Mouse (Mus musculus) hindbrain, embryonic 12.5 days (tissue): ENCODE measurements around the gene Med24. TPM values are rescaled to one million over a fixed set of nuclear protein-coding genes. Genes with fewer than 3 reads are reported as not detected.

Source experiments
- ATAC-seq: fragments of 200-750 bp; cut with Nextera tagmentation; 2 replicates; pipeline ENCODE4 v1.8.0; 2017; ENCODE audit warnings: moderate TSS enrichment; ENCODE audit not compliant: low FRiP score
- H3K27ac ChIP-seq: fragments of 300-500 bp; sonication (generic); 2 replicates; pipeline ENCODE4 v1.5.1; 2016; ENCODE audit warnings: mild to moderate bottlenecking
- H3K27me3 ChIP-seq: fragments of 300-500 bp; sonication (generic); 2 replicates; pipeline ENCODE4 v1.6.1; 2016; ENCODE audit warnings: mild to moderate bottlenecking
- H3K36me3 ChIP-seq: fragments of 300-500 bp; sonication (generic); 2 replicates; pipeline ENCODE4 v1.6.1; 2016; ENCODE audit warnings: mild to moderate bottlenecking
- H3K4me1 ChIP-seq: fragments of 300-500 bp; sonication (generic); 2 replicates; pipeline ENCODE4 v1.6.1; 2016
- H3K4me2 ChIP-seq: fragments of 300-500 bp; sonication (generic); replicated peaks from 2 replicates; pipeline ENCODE4 v1.6.1; 2016; ENCODE audit warnings: mild to moderate bottlenecking
- H3K4me3 ChIP-seq: fragments of 300-500 bp; sonication (generic); 2 replicates; pipeline ENCODE4 v1.5.1; 2016; ENCODE audit warnings: mild to moderate bottlenecking
- H3K9ac ChIP-seq: fragments of 300-500 bp; sonication (generic); 2 replicates; pipeline ENCODE4 v1.6.1; 2016; ENCODE audit warnings: mild to moderate bottlenecking, moderate library complexity
- H3K9me3 ChIP-seq: fragments of 300-500 bp; sonication (generic); replicated peaks from 2 replicates; pipeline ENCODE4 v1.6.1; 2016; ENCODE audit warnings: mild to moderate bottlenecking
- WGBS: fragments of 180-500 bp; shearing (Covaris S2); methylation state at CpG from one replicate; pipeline ENCODE4 v1.1.7; 2016; 5-methylcytosine and 5-hydroxymethylcytosine counted together
- polyA plus RNA-seq: library from polyadenylated mRNA; unstranded; fragments of >200 nt; fragmentation: Nextera tagmentation; extraction: Ambion mirVana; gene quantifications from 2 replicates; pipeline ENCODE4 v1.2.1, GENCODE M21; 2016

Gene Med24
- polyA plus RNA-seq, 1 experiment from 2014 or later = 85.0 TPM

DNA sequence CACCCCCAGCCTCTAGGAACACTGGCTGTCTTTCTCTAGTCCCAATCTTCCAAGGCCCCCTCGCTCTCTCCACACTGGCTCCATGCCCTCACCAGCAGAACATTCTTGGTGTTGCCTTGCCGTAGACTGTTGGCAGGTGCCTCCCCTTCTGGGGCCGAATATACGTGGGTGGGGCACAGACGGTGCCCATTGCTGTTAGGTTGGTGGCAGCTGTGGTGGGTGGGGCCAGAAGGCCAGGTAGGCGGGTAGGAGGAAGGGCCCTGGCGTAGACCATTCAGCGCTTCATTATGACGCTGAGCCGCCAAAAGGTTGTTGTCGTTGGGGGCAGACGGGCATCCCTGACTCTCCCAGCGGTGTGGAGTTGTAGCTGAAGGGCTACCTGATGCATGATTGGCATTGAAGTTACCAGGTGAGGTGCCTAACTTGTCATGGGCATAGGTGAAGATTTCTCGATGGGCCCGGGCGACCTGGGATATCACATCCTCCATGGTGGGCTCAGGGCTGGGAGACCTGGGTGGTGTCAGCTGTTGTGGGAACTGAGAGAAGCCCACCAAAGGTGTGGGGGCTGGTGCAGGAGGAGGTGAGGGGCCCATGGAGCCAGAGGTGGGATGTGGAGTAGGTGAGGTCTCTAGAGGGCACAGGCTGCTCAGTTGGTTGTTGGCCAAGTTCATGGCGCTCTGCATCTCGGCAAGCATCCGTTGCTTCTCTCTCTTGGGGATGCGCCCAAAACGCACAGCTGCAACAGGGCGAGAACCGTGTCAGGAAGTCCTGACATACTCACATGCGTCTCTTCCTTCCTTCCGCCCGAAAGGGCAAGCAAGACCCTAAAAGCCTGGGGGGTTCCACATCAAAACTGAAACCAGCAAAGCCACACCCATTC is 41.1 kb upstream of the Med24 start:
- Histone ChIP-seq H3K36me3 (peaks cover 29% of the 10 kb centered on the region), H3K9ac (no peak overlapping the region), H3K4me3 (no peak overlapping the region), H3K27ac (no peak overlapping the region), H3K9me3 (no peaks in the 10 kb centered on the region), H3K4me1 (peaks cover 60% of the 10 kb centered on the region), H3K4me2 (no peak overlapping the region), H3K27me3 (no peaks in the 10 kb centered on the region)
- no peak for ATAC-seq
- WGBS = 93% methylated on average over 26 of the region's 26 CpGs

GRCm38 (mm10) chr11:98769007-98769954 is 40.0 kb upstream of the Med24 start:
- Histone ChIP-seq H3K27ac (peak overlapping the region; percentile 86), H3K4me1 (peaks cover 58% of the 10 kb centered on the region), H3K9me3 (no peaks in the 10 kb centered on the region), H3K4me3 (no peak overlapping the region), H3K36me3 (peaks cover 38% of the 10 kb centered on the region), H3K27me3 (no peaks in the 10 kb centered on the region), H3K9ac (no peak overlapping the region), H3K4me2 (peak overlapping the region; percentile 42; the same call in 1 of the 2 replicates)
- 93% methylated on average over 25 of the region's 25 CpGs for WGBS
- ATAC-seq = no peak

- Histone ChIP-seq H3K4me1 (peaks cover 48% of the 10 kb centered on the region), H3K9ac (peak overlapping the region; percentile 35), H3K27me3 (no peaks in the 10 kb centered on the region), H3K9me3 (no peaks in the 10 kb centered on the region), H3K4me3 (peak overlapping the region; percentile 6), H3K4me2 (peak overlapping the region; percentile 42), H3K36me3 (peaks cover 47% of the 10 kb centered on the region), H3K27ac (peak overlapping the region; percentile 86)
- 0 out of 2 replicates have a peak, but pooled peaks have one; percentile 6 for ATAC-seq
- 29% methylated on average over 38 of the region's 39 CpGs for WGBS
Measured at GRCm38 (mm10) chr11:98768127-98769006, 39.1 kb upstream of the Med24 start.

GRCm38 (mm10) chr11:98767713-98768112 is 38.5 kb upstream of the Med24 start:
- no peak overlapping the region; the same call in 1 of the 2 replicates for H3K9ac ChIP-seq
- H3K36me3 ChIP-seq = peaks cover 54% of the 10 kb centered on the region
- peak; percentile 20; the same call in 1 of the 2 replicates for ATAC-seq
- H3K27ac ChIP-seq = peak overlapping the region; percentile 86
- H3K27me3 ChIP-seq = no peaks in the 10 kb centered on the region
- no peaks in the 10 kb centered on the region for H3K9me3 ChIP-seq
- WGBS = 22% methylated on average over 4 of the region's 4 CpGs
- H3K4me2 ChIP-seq = peak overlapping the region; percentile 42
- peak overlapping the region; percentile 6 for H3K4me3 ChIP-seq
- H3K4me1 ChIP-seq = peaks cover 44% of the 10 kb centered on the region

GRCm38 (mm10) chr11:98767276-98767675 is 38.0 kb upstream of the Med24 start:
- peak overlapping the region; percentile 35; the same call in 1 of the 2 replicates for H3K9ac ChIP-seq
- peaks cover 44% of the 10 kb centered on the region for H3K4me1 ChIP-seq
- no peak overlapping the region for H3K4me3 ChIP-seq
- H3K27ac ChIP-seq = peak overlapping the region; percentile 86
- ATAC-seq = peak; percentile 58
- H3K36me3 ChIP-seq = peaks cover 56% of the 10 kb centered on the region
- WGBS = 20% methylated on average over 9 of the region's 9 CpGs
- peak overlapping the region; percentile 42; the same call in 1 of the 2 replicates for H3K4me2 ChIP-seq
- H3K9me3 ChIP-seq = no peaks in the 10 kb centered on the region
- H3K27me3 ChIP-seq = no peaks in the 10 kb centered on the region

DNA sequence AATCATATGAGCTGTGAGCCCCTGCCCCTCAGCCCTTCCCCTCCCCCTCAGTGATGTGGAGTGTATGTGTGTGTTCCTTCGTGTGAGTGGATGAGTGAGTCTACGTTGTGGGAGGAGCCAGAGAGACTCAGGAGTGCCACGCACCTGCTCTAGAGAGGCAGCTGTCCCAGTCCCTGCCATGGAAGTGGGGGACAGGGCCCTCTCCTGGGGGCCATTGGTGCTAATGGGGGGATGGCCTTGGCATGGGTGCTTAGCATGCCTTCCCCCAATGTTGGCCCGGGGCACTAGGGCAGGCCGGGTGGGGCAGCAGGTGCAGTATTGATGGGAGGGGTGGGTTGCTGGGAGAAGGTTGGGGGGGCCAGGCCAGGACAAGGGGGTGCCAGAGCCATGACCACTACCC is 37.6 kb upstream of the Med24 start:
- H3K36me3 ChIP-seq = peaks cover 60% of the 10 kb centered on the region
- H3K4me2 ChIP-seq = peak overlapping the region; percentile 42; the same call in 1 of the 2 replicates
- no peak overlapping the region for H3K4me3 ChIP-seq
- 57% methylated on average over 5 of the region's 5 CpGs for WGBS
- peak overlapping the region; percentile 86 for H3K27ac ChIP-seq
- H3K9ac ChIP-seq = peak overlapping the region; percentile 35; the same call in 1 of the 2 replicates
- peaks cover 44% of the 10 kb centered on the region for H3K4me1 ChIP-seq
- no peaks in the 10 kb centered on the region for H3K27me3 ChIP-seq
- H3K9me3 ChIP-seq = no peaks in the 10 kb centered on the region
- peak; percentile 42 for ATAC-seq

DNA sequence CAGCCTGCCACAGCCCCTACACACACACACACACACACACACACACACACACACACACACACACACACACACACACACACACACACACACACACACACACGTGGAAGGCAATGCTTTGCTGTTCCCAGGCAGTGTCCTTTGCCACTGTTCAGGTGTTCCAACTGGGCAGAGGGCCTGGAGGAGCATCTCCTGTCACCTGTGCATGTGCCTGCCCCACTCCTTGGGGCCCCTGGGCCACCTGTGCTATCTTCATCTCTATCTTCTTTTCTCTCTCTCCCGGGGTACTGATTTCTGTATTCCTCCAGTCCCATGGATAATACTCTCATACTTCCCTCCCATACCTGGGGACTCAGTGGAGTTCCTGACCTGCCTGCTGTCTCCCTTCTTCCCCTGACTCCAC is 37.1 kb upstream of the Med24 start:
- 52% methylated on average over 2 of the region's 2 CpGs for WGBS
- Histone ChIP-seq H3K9ac (peak overlapping the region; percentile 44; the same call in 1 of the 2 replicates), H3K27ac (peak overlapping the region; percentile 86), H3K4me3 (no peak overlapping the region), H3K36me3 (peaks cover 64% of the 10 kb centered on the region), H3K4me1 (peaks cover 44% of the 10 kb centered on the region), H3K4me2 (peak overlapping the region; percentile 42; the same call in 1 of the 2 replicates), H3K27me3 (no peaks in the 10 kb centered on the region), H3K9me3 (no peaks in the 10 kb centered on the region)
- peak; percentile 2; the same call in 1 of the 2 replicates for ATAC-seq

GRCm38 (mm10) chr11:98765421-98766309 is 36.4 kb upstream of the Med24 start:
- WGBS = 48% methylated on average over 6 of the region's 9 CpGs
- Histone ChIP-seq H3K4me2 (no peak overlapping the region), H3K4me3 (no peak overlapping the region), H3K36me3 (peaks cover 70% of the 10 kb centered on the region), H3K4me1 (peaks cover 44% of the 10 kb centered on the region), H3K27ac (peak overlapping the region; percentile 86), H3K9ac (peak overlapping the region; percentile 44; the same call in 1 of the 2 replicates), H3K9me3 (no peaks in the 10 kb centered on the region), H3K27me3 (no peaks in the 10 kb centered on the region)
- 0 out of 2 replicates have a peak, but pooled peaks have one; percentile 6 for ATAC-seq

DNA sequence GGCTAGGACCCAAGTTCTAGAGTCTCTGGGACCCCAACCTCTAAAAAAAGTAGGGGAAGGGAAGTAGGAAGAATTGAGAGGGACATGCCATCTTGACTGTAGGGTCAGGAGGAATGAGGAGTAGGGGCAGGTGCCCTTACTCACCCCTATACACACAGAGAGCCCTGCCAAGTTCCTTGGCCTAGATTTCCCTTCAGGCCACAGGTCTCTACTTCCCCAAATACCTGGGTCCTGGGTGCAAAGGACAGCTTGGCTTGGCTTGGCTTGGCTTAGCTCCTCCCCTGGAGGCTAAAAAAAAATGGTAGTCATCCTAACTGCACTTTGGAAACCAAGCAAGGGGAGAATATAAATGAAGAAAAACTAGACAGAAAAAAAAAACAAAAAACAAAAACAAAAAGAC is 35.5 kb upstream of the Med24 start:
- Histone ChIP-seq H3K4me2 (no peak overlapping the region), H3K27ac (peak overlapping the region; percentile 23; the same call in 1 of the 2 replicates), H3K36me3 (peaks cover 69% of the 10 kb centered on the region), H3K4me3 (no peak overlapping the region), H3K9ac (no peak overlapping the region), H3K4me1 (peaks cover 44% of the 10 kb centered on the region), H3K9me3 (no peaks in the 10 kb centered on the region), H3K27me3 (no peaks in the 10 kb centered on the region)
- ATAC-seq = no peak

DNA sequence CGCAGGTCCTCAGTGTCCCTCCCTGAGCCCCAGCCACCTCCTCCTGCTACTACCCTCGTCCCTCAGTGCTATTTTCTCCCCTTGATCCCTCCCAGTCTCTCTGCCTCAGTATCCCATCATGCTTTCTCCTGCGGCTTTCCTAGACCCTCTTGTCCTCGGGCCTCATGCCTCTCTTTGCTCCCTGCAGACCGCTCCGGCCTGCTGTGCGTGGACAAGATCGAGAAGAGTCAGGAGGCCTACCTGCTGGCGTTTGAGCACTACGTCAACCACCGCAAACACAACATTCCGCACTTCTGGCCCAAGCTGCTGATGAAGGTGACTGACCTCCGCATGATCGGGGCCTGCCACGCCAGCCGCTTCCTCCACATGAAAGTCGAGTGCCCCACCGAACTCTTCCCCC is 34.9 kb upstream of the Med24 start:
- no peaks in the 10 kb centered on the region for H3K9me3 ChIP-seq
- H3K4me3 ChIP-seq = no peak overlapping the region
- no peak overlapping the region for H3K4me2 ChIP-seq
- 81% methylated on average over 18 of the region's 18 CpGs for WGBS
- H3K36me3 ChIP-seq = peaks cover 68% of the 10 kb centered on the region
- H3K9ac ChIP-seq = no peak overlapping the region
- no peak for ATAC-seq
- H3K27ac ChIP-seq = peak overlapping the region; percentile 23; the same call in 1 of the 2 replicates
- peaks cover 44% of the 10 kb centered on the region for H3K4me1 ChIP-seq
- no peaks in the 10 kb centered on the region for H3K27me3 ChIP-seq
